Mouse (Mus musculus) thymus, adult 2 months (tissue): ENCODE data around the gene Olfr807. TPM values are rescaled to one million over a fixed set of nuclear protein-coding genes. Genes with fewer than 3 reads are reported as not detected.

ENCODE experiments used
- DNase-seq: peaks from one replicate; pipeline ENCODE4 v3.0.0; 2021
- H3K27ac ChIP-seq: fragments of 200-500 bp; 2 replicates; pipeline ENCODE4 v1.5.1; 2012; ENCODE audit warnings: low read length, control low read depth; ENCODE audit not compliant: control insufficient read depth, insufficient read depth
- H3K27me3 ChIP-seq: fragments of 200-500 bp; 2 replicates; pipeline ENCODE4 v1.6.1; 2012; ENCODE audit warnings: mild to moderate bottlenecking, low read length, moderate library complexity, mixed read lengths; ENCODE audit not compliant: control insufficient read depth, insufficient read depth
- H3K36me3 ChIP-seq: fragments of 200-500 bp; 2 replicates; pipeline ENCODE4 v1.6.1; 2012; ENCODE audit warnings: mild to moderate bottlenecking, low read length, moderate library complexity; ENCODE audit not compliant: control insufficient read depth, insufficient read depth
- H3K4me1 ChIP-seq: fragments of 200-500 bp; replicated peaks from 2 replicates; pipeline ENCODE4 v1.6.1; 2012; ENCODE audit warnings: low read length; ENCODE audit not compliant: control insufficient read depth, insufficient read depth
- H3K4me3 ChIP-seq: fragments of 200-500 bp; 2 replicates; pipeline ENCODE4 v1.5.1; 2012; ENCODE audit warnings: mild to moderate bottlenecking, low read length, control low read depth, moderate library complexity; ENCODE audit not compliant: control insufficient read depth, insufficient read depth
- CTCF ChIP-seq: fragments of 200-500 bp; IDR thresholded peaks from 2 replicates; pipeline ENCODE4 v1.5.1; 2012; ENCODE audit warnings: mild to moderate bottlenecking, control low read depth, low read length, moderate library complexity, borderline replicate concordance; ENCODE audit not compliant: control insufficient read depth, poor library complexity, insufficient read depth; ENCODE audit errors: extremely low read depth
- POLR2A ChIP-seq: fragments of 200-500 bp; IDR thresholded peaks from 2 replicates; pipeline ENCODE4 v1.6.1; 2012; ENCODE audit warnings: mild to moderate bottlenecking, low read length, control low read depth, moderate library complexity; ENCODE audit not compliant: control insufficient read depth, poor library complexity, insufficient read depth; ENCODE audit errors: extremely low read depth
- WGBS: fragments of 180-500 bp; shearing (Covaris S2); methylation state at CpG from one replicate; pipeline ENCODE4 v1.1.7; 2018; 5-methylcytosine and 5-hydroxymethylcytosine counted together
- polyA plus RNA-seq: library from polyadenylated mRNA; depleted of rRNA; stranded (reverse); fragments of >200 nt; gene quantifications from 2 replicates; pipeline ENCODE4 v1.2.3, GENCODE M21; 2012; rRNA removed

The Olfr807 gene
- polyA plus RNA-seq, result not detected in 2 replicates

DNA sequence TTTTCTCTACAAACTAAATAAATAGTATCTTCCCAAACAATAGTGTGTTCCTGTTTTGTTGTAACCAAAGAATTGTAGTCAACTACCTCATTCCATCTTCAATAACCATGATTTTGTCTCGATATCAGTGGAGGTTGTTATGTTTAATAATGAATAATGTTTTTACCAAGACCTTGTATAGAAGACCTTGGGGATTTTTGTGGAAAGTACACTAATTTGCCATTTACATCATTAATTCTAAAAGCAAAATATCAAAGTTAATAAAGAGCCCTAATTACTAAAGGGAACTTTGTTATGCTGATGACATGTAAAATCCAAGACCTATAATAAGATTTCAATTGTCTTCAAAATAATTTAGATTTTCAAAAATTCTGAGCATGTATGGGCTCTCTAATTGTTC lies at the start of gene Olfr807:
Gene Olfr807, minus strand, starts transcription at position 101 of the 400 bp plus-strand sequence.
- 91% methylated on average over 1 of the region's 1 CpGs for WGBS
- no peaks in the 10 kb centered on the region for H3K27me3 ChIP-seq
- no peak for TF ChIP-seq POLR2A
- no peak for TF ChIP-seq CTCF

DNA sequence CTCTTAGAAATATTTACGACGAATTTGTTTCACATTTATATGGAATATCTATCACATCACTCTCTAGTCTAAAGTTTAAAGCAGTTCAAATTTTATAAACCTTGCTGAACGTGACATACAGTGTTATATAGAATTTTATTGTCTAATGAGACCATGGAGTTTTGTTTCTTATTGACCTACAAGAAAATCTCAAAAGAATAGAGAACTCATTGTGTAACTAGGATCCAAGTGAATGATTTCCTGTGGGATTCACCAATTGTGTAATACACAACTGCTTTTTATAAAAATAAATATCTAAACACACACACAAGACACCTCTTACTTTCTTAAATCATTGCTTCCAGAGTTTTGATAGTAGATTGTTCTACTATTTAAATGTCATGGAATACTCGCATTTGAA lies 46.7 kb upstream of the Olfr807 start, which contains the start of gene Olfr811:
Gene Olfr811, minus strand, starts transcription at position 101 of the 400 bp plus-strand sequence.
- Histone ChIP-seq H3K27me3 (no peaks in the 10 kb centered on the region), H3K27ac (no peak within 1 kb of the TSS), H3K36me3 (no peaks in the 10 kb centered on the region), H3K4me3 (no peak within 1 kb of the TSS), H3K4me1 (no peaks in the 10 kb centered on the region)
- TF ChIP-seq POLR2A, result no peak
- TF ChIP-seq CTCF, result no peak
- no peak for DNase-seq
- 87% methylated on average over 4 of the region's 4 CpGs for WGBS

More for the DNA sequence above, at the start of gene Olfr807:
- Histone ChIP-seq H3K36me3 (no peaks in the 10 kb centered on the region), H3K4me3 (no peak within 1 kb of the TSS), H3K4me1 (no peaks in the 10 kb centered on the region), H3K27ac (no peak within 1 kb of the TSS)
- no peak for DNase-seq

DNA sequence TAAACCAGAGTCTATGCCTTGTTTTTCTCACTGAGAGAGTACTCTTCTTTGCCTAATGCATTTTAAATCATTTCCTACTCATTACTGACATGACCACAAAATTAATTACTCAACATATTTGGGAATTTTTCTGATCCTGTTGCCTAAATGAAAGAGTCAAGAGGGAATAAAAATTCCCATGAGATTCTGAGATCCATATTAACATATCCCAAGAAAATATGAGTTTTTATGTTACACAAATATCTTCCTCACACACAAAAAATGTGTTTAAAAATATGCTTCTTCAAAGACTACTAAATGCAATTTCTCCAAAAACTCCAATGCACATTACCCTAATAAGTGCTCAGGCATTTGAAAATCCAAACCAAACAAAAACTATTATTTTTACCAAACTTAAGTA lies 37.2 kb upstream of the Olfr807 start, which contains the start of gene Olfr810:
Gene Olfr810, minus strand, starts transcription at position 101 of the 400 bp plus-strand sequence.
- H3K27ac ChIP-seq, result no peak within 1 kb of the TSS
- H3K36me3 ChIP-seq, result no peaks in the 10 kb centered on the region
- no peak within 1 kb of the TSS for H3K4me3 ChIP-seq
- H3K4me1 ChIP-seq, result no peaks in the 10 kb centered on the region
- no peaks in the 10 kb centered on the region for H3K27me3 ChIP-seq
- TF ChIP-seq POLR2A (no peak), CTCF (no peak)
- no peak for DNase-seq

DNA sequence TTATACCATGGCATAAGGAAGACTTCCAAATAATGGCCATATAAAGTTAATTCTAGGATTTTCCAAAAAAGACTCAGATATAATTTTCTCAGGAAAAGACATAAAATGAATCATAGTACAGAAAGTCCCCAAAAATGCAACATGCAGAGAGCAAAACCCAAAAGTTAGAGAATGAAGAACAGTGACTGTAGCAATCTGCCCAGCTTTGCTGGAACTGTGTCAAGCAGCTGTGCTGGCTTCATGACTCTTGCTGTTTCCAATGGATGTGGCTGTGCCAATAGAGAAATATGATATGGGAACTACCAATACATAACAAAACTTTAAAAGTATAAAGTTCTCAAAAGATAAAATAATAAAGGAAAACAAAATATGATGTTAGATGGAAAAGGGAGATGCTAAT lies 20.5 kb upstream of the Olfr807 start:
- TF ChIP-seq POLR2A, result no peak
- no peak for TF ChIP-seq CTCF
- Histone ChIP-seq H3K4me3 (no peak overlapping the region), H3K36me3 (no peaks in the 10 kb centered on the region), H3K4me1 (no peaks in the 10 kb centered on the region), H3K27ac (no peak overlapping the region), H3K27me3 (no peaks in the 10 kb centered on the region)
- DNase-seq, result no peak

DNA sequence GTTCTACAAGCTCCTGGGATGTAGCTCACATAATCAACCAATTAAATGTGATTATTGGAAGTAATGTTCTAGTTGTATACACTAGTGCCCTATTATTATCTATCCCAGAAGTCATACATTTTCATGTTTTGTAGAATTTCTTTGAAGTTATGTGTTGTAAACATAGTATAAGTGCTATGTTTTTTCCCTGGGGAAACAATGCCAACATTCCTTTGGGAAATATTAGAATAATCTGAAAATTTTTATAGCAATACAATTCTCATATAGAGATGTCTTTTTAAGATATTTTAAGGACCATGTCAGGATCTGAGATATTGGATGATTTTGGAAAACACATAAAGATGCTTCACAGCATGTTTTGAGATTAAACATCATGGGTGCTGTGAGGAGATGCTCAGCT lies 16.7 kb upstream of the Olfr807 start, which contains the start of gene Olfr809:
Gene Olfr809, plus strand, starts transcription at position 301 of the 400 bp plus-strand sequence.
- H3K27me3 ChIP-seq, result no peaks in the 10 kb centered on the region

DNA sequence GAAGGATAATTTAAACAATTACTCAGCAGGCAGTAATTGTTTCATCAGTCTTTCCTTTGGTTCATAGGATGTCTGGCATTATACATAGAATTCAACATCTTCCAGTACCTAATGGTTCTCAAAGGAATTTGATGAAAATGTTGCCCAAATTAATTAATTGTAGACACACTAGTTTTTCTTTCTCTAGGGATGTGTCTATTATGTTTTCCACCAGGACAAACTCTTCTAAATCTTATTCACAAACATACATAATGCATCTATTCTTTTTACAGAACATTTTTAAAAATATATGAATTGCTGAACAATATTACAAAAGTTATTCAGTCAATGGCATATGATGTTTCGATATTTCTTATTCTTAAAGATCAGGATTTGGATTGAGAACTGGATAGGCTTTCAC lies 7.6 kb upstream of the Olfr807 start, which contains the start of gene Olfr808:
Gene Olfr808, plus strand, starts transcription at position 301 of the 400 bp plus-strand sequence.
- no peak within 1 kb of the TSS for H3K4me3 ChIP-seq
- H3K4me1 ChIP-seq, result no peaks in the 10 kb centered on the region
- WGBS, result 94% methylated on average over 1 of the region's 1 CpGs
- H3K27me3 ChIP-seq, result no peaks in the 10 kb centered on the region
- no peaks in the 10 kb centered on the region for H3K36me3 ChIP-seq
- no peak for TF ChIP-seq POLR2A
- TF ChIP-seq CTCF, result no peak
- no peak for DNase-seq
- H3K27ac ChIP-seq, result no peak within 1 kb of the TSS

More for the DNA sequence above, 16.7 kb upstream of the Olfr807 start, which contains the start of gene Olfr809:
- H3K27ac ChIP-seq, result no peak within 1 kb of the TSS
- no peak for TF ChIP-seq POLR2A
- TF ChIP-seq CTCF, result no peak
- no peak within 1 kb of the TSS for H3K4me3 ChIP-seq
- no peak for DNase-seq
- no peaks in the 10 kb centered on the region for H3K36me3 ChIP-seq
- H3K4me1 ChIP-seq, result no peaks in the 10 kb centered on the region

DNA sequence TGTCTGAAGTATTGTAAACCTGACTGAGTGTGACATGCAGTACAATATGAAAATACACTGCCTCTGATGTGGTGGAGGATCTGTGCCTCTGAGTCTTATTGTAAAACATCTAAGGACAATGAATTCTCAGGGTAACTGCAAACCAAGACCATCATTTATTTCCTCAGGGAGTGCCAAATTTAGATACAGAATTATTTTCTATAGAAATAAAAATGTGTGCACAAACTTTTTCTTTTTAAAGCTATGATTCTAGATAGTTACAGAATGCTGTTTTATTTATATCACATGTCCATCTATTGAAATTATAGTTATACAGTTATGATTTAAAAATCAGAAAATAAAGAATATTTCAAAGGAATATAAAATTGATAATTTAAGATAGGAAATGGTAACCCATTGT lies 15.8 kb downstream of the Olfr807 start, which contains the start of gene Olfr806:
Gene Olfr806, minus strand, starts transcription at position 101 of the 400 bp plus-strand sequence.
- no peak for TF ChIP-seq CTCF
- no peak for TF ChIP-seq POLR2A
- H3K27ac ChIP-seq, result no peak within 1 kb of the TSS
- no peak for DNase-seq

More for the DNA sequence above, 15.8 kb downstream of the Olfr807 start, which contains the start of gene Olfr806:
- Histone ChIP-seq H3K36me3 (no peaks in the 10 kb centered on the region), H3K27me3 (no peaks in the 10 kb centered on the region), H3K4me3 (no peak within 1 kb of the TSS), H3K4me1 (no peaks in the 10 kb centered on the region)
